Mouse (Mus musculus): Measurements from ENCODE around the gene Ranbp2. TPM values are rescaled to one million over a fixed set of nuclear protein-coding genes. Genes with fewer than 3 reads are reported as not detected.

Gene Ranbp2
- 16.0 and 16.4 TPM in 2 replicates for polyA plus RNA-seq (2015; fragmentation: Nextera tagmentation; extraction: Ambion mirVana)

DNA sequence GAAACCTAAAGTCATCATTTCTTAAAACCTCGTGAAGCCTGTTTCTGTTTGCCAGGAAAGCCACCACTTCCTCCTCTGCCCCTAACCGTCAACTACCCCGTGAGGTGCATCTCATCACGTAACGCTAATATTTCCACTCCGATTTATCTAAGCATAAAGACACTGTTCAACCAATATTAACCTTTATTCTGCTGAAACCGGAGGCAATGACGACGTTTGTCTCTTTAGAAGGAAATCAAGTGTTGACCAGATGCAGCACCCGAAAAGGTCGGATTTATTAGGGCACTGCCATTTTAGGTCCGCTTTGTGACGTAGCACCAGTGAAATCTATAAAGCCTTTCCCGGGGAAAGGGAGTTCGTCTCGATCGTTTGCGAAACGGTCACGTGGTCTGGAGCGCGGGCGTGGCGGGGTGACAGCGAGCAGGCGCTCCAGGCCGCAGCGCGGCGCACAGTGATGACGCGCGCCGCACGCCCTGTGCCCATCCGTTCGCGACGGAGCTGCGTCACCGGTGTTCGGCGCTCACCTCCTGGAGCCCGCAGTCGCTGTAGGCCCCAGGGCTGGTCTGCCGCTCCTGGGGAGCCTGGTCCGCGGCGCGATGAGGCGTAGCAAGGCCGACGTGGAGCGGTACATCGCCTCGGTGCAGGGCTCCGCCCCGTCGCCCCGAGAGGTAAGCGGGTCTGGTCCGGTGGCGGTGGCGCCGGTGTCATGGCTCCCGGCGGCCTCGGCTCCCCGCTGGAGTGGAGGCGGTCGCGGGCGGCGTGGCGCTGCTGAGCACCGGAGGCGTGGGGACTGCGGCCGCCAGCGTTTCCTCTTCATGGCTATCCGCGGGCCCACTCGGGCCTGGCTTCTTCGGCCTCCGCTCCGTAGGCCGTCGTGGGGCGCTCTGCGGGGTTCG is at the start of gene Ranbp2:
Gene Ranbp2 (plus strand): TSS at position 537 of the 896 bp plus-strand sequence.
- no peaks in the 10 kb centered on the region for H3K36me3 ChIP-seq (ENCODE audit: insufficient read depth, low read length)
- H3K27me3 ChIP-seq (ENCODE audit: insufficient read depth, low read length): no peaks in the 10 kb centered on the region; the same call in 1 of the 2 replicates
- peak within 1 kb of the TSS; percentile 96 for H3K27ac ChIP-seq
- H3K9me3 ChIP-seq (replicated peaks; ENCODE audit: low read length): no peaks in the 10 kb centered on the region
- DNase-seq (ENCODE audit: low spot score) (peak; percentile 99), ATAC-seq (replicated peaks; ENCODE audit: low FRiP score, low read depth) (peak; percentile 99)
- peak within 1 kb of the TSS; percentile 85 for H3K4me3 ChIP-seq (replicated peaks; ENCODE audit: low read depth, low read length)
- under 1% methylated on average over 72 of the region's 91 CpGs for WGBS
- TF ChIP-seq CTCF (IDR thresholded peaks at IDR 0.05; ENCODE audit: low read depth): no peak
- 0 out of 2 replicates have a peak, but pooled peaks cover 4% of the 10 kb centered on the region for H3K4me1 ChIP-seq (replicated peaks; ENCODE audit: insufficient read depth, low read length)
- peak within 1 kb of the TSS; percentile 73 for H3K4me2 ChIP-seq (ENCODE audit: low read length)
- H3K9ac ChIP-seq (ENCODE audit: low read depth, low read length): peak within 1 kb of the TSS; percentile 99

DNA sequence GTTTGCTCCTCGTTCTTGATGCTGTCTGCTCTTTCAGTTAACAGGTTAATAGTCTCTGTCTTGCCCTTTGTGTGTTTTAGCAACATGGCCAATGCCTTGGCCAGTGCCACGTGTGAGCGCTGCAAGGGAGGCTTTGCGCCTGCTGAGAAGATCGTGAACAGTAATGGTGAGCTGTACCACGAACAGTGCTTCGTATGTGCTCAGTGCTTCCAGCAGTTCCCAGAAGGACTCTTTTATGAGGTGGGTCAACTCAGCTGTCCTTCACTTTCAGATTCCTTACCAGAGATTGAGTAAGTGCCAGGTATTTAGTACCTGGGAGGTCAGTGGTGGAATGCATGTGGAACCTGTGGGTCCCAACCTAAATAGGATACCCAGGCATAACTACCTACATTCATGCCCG is 47.8 kb upstream of the Ranbp2 start:
- Histone ChIP-seq H3K4me2 (ENCODE audit: low read length) (no peak overlapping the region), H3K4me1 (replicated peaks; ENCODE audit: insufficient read depth, low read length) (no peaks in the 10 kb centered on the region), H3K36me3 (ENCODE audit: insufficient read depth, low read length) (peaks cover 12% of the 10 kb centered on the region; the same call in 1 of the 2 replicates), H3K9me3 (replicated peaks; ENCODE audit: low read length) (no peaks in the 10 kb centered on the region), H3K27me3 (ENCODE audit: insufficient read depth, low read length) (no peaks in the 10 kb centered on the region), H3K4me3 (replicated peaks; ENCODE audit: low read depth, low read length) (no peak overlapping the region), H3K9ac (ENCODE audit: low read depth, low read length) (no peak overlapping the region), H3K27ac (no peak overlapping the region)
- ATAC-seq (replicated peaks; ENCODE audit: low FRiP score, low read depth) (no peak), DNase-seq (ENCODE audit: low spot score) (no peak)
- no peak for TF ChIP-seq CTCF (IDR thresholded peaks at IDR 0.05; ENCODE audit: low read depth)
- WGBS: 88% methylated on average over 8 of the region's 8 CpGs

DNA sequence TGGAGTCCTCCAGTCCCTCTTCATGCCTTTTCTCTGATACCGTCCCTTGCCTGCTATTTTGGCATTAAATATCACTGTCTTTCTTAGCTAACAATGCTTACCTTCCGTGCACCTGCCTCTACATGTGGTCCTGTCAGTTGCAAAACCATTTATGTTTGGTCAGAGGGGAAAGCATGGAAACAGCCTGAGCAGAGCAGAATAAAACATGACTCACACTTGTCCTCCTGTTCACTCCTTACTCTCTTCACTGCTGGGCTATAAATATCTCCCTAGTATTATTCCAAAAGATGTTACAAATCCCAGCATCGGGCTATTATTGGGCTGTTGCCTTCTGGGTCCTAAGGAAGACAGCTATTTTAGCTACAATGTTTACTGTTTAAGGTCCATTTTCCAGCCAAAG is 44.9 kb upstream of the Ranbp2 start:
- H3K27ac ChIP-seq: no peak overlapping the region
- 69% methylated on average over 3 of the region's 3 CpGs for WGBS
- peaks cover 16% of the 10 kb centered on the region; the same call in 1 of the 2 replicates for H3K36me3 ChIP-seq (ENCODE audit: insufficient read depth, low read length)
- no peak for DNase-seq (ENCODE audit: low spot score)
- TF ChIP-seq CTCF (IDR thresholded peaks at IDR 0.05; ENCODE audit: low read depth): no peak
- H3K9me3 ChIP-seq (replicated peaks; ENCODE audit: low read length): no peaks in the 10 kb centered on the region
- no peak overlapping the region for H3K4me2 ChIP-seq (ENCODE audit: low read length)
- ATAC-seq (replicated peaks; ENCODE audit: low FRiP score, low read depth): no peak
- no peak overlapping the region for H3K9ac ChIP-seq (ENCODE audit: low read depth, low read length)
- no peaks in the 10 kb centered on the region for H3K27me3 ChIP-seq (ENCODE audit: insufficient read depth, low read length)
- H3K4me3 ChIP-seq (replicated peaks; ENCODE audit: low read depth, low read length): no peak overlapping the region
- H3K4me1 ChIP-seq (replicated peaks; ENCODE audit: insufficient read depth, low read length): no peaks in the 10 kb centered on the region

DNA sequence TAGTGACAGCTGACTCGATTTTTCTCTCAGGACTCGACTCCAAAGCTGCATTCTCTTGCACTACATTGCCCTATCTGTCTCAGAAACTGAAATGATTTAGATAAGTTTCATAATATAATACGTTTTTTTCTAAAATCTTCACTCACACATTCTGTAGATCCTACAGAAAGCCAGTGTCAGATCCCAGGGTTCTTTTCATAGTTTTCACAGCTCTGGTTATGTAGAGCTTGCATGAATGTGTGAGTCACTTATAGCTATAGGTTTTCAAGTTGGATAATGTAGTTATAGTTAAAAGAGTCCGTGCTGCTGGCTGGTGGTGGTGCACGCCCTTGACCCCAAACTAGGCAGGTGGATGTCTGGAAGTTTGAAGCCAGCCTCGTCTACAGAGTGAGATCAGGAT is 42.1 kb upstream of the Ranbp2 start:
- Histone ChIP-seq H3K4me3 (replicated peaks; ENCODE audit: low read depth, low read length) (no peak overlapping the region), H3K9me3 (replicated peaks; ENCODE audit: low read length) (no peaks in the 10 kb centered on the region), H3K36me3 (ENCODE audit: insufficient read depth, low read length) (peaks cover 14% of the 10 kb centered on the region; the same call in 1 of the 2 replicates), H3K27ac (peak overlapping the region; percentile 66), H3K4me1 (replicated peaks; ENCODE audit: insufficient read depth, low read length) (no peaks in the 10 kb centered on the region), H3K4me2 (ENCODE audit: low read length) (no peak overlapping the region), H3K9ac (ENCODE audit: low read depth, low read length) (no peak overlapping the region), H3K27me3 (ENCODE audit: insufficient read depth, low read length) (no peaks in the 10 kb centered on the region)
- DNase-seq (ENCODE audit: low spot score): no peak
- TF ChIP-seq CTCF (IDR thresholded peaks at IDR 0.05; ENCODE audit: low read depth): no peak
- ATAC-seq (replicated peaks; ENCODE audit: low FRiP score, low read depth): no peak
- WGBS: 83% methylated on average over 6 of the region's 6 CpGs

DNA sequence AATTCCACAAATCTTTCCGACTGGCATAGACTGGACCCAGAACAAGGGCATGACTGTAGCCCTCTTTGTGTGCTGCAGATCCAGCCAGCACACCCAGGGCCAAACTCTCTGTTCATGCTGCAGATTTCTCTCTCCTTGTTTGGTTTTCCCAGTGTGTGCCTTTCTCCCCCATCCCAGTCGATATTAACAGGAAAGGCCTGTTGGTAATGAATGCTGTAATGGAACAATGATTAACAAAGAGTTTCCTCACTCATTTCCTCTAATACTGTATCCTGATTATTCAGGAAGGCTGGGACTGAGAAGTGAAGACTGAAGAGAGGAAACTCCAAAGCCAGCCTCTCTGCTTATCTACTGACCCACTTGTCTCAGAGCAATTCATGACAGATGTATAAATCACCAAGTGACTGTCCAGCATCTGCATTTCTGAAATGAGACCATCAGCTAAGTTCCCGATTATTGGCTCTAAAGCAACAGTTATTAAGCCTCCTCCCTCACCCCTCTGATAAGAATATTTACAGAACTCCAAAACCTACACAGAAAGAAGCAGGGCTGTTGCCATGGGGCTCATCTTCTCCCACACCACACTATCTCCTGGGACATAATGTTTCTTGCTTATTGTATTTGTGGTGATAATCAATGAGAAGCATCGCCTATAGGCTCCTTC is 41.3 kb upstream of the Ranbp2 start:
- Histone ChIP-seq H3K9me3 (replicated peaks; ENCODE audit: low read length) (no peaks in the 10 kb centered on the region), H3K9ac (ENCODE audit: low read depth, low read length) (no peak overlapping the region), H3K4me3 (replicated peaks; ENCODE audit: low read depth, low read length) (no peak overlapping the region), H3K36me3 (ENCODE audit: insufficient read depth, low read length) (peaks cover 18% of the 10 kb centered on the region; the same call in 1 of the 2 replicates), H3K4me1 (replicated peaks; ENCODE audit: insufficient read depth, low read length) (no peaks in the 10 kb centered on the region), H3K4me2 (ENCODE audit: low read length) (no peak overlapping the region), H3K27ac (peak overlapping the region; percentile 66), H3K27me3 (ENCODE audit: insufficient read depth, low read length) (no peaks in the 10 kb centered on the region)
- peak; percentile 67 for DNase-seq (ENCODE audit: low spot score)
- TF ChIP-seq CTCF (IDR thresholded peaks at IDR 0.05; ENCODE audit: low read depth): no peak
- 62% methylated on average over 4 of the region's 4 CpGs for WGBS
- ATAC-seq (replicated peaks; ENCODE audit: low FRiP score, low read depth): no peak; the same call in 1 of the 2 replicates

DNA sequence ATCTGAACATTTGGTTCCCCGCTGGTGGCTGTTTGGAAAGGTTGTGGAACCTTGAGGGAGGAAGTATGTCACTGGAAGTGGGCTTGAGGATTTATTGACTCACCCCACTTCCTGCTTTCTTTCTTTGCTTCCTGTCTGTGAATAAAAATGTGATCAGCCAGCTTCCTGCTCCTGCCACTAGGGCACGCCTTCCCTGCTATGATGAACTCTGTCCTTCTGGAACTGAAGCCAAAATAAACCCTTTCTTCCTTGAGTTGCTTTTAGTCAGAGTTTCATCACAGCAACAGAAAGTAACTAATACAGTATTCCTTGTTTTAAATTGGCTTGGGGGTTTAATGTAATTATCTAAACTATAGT is 40.8 kb upstream of the Ranbp2 start:
- Histone ChIP-seq H3K4me2 (ENCODE audit: low read length) (no peak overlapping the region), H3K36me3 (ENCODE audit: insufficient read depth, low read length) (peaks cover 21% of the 10 kb centered on the region; the same call in 1 of the 2 replicates)
- no peak for ATAC-seq (replicated peaks; ENCODE audit: low FRiP score, low read depth)

More for the DNA sequence above, 40.8 kb upstream of the Ranbp2 start:
- Histone ChIP-seq H3K9ac (ENCODE audit: low read depth, low read length) (no peak overlapping the region), H3K4me1 (replicated peaks; ENCODE audit: insufficient read depth, low read length) (no peaks in the 10 kb centered on the region), H3K27me3 (ENCODE audit: insufficient read depth, low read length) (no peaks in the 10 kb centered on the region), H3K4me3 (replicated peaks; ENCODE audit: low read depth, low read length) (no peak overlapping the region), H3K9me3 (replicated peaks; ENCODE audit: low read length) (no peaks in the 10 kb centered on the region), H3K27ac (peak overlapping the region; percentile 66; the same call in 1 of the 2 replicates)
- TF ChIP-seq CTCF (IDR thresholded peaks at IDR 0.05; ENCODE audit: low read depth): peak; percentile 33; the same call in 1 of the 2 replicates
- peak; percentile 70 for DNase-seq (ENCODE audit: low spot score)
- WGBS: 59% methylated on average over 2 of the region's 2 CpGs

All from kidney, postnatal 0 days (tissue).